Mouse (Mus musculus): Measurements from ENCODE around the gene Gm21987. TPM values are rescaled to one million over a fixed set of nuclear protein-coding genes. Genes with fewer than 3 reads are reported as not detected.
"Not testable (repeated sequence)": the region's sequence is repeated elsewhere in the genome, so short reads cannot be mapped to it uniquely, and the experiment has no call there.

Gene Gm21987
- polyA plus RNA-seq, 1 experiment from 2014 or later = not detected

DNA sequence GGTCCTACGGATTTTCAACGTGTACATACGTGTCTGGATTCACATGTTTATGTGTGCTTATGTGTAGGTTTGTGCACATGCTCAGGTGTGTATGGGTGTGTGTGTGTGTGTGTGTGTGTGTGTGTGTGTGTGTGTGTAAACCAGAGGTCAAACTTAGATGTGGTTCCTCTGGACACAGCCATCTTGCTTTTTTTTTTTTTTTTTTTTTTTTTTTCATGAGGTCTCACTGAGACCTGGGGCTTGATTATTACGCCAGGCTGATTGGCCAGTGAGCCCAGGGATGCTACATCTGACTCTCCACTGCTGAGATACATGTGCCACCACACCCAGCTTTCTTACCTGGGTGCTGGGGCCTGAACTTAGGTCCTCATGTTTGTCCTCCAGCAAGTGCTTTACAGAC, 27.8 kb upstream of the Gm21987 start:
- Histone ChIP-seq H3K27me3 (ENCODE audit: control insufficient read depth, insufficient read depth, low read length) (no peaks in the 10 kb centered on the region), H3K27ac (no peak overlapping the region), H3K4me3 (replicated peaks; ENCODE audit: low read length) (no peak overlapping the region), H3K9ac (no peak overlapping the region), H3K36me3 (replicated peaks; ENCODE audit: control insufficient read depth, insufficient read depth) (no peaks in the 10 kb centered on the region), H3K9me3 (ENCODE audit: control insufficient read depth, low read length) (no peaks in the 10 kb centered on the region), H3K4me1 (replicated peaks; ENCODE audit: control insufficient read depth, insufficient read depth, low read length) (no peaks in the 10 kb centered on the region), H3K4me2 (replicated peaks) (no peak overlapping the region)
- 89% methylated on average over 4 of the region's 4 CpGs for WGBS
- ATAC-seq (ENCODE audit: low FRiP score) = no peak
- no peak for DNase-seq (ENCODE audit: low spot score)

DNA sequence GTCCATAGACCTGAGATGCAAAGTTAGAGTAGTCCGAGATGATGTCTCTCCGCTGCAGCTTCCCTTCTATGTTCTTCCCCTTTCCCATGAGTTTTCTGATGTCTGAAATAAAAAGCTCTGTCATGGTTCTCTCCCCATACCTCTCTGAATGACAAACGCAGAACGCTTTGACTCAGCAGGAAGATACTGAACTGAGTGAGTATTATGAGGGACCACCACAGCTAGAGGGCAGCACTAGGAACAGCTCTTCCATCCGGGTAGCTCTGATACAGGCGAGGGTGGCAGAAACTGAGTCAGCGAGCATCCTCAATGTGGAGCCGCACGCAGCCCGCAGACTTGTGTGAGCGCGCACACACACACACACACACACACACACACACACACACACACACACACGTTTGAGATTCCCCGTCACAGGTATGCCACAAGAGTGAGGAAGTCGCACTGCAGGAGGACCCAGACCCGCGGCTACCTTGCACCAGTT, 25.3 kb upstream of the Gm21987 start:
- Histone ChIP-seq H3K9ac (peak overlapping the region; percentile 45; the same call in 1 of the 2 replicates), H3K36me3 (replicated peaks; ENCODE audit: control insufficient read depth, insufficient read depth) (no peaks in the 10 kb centered on the region), H3K4me2 (replicated peaks) (peak overlapping the region; percentile 47), H3K4me3 (replicated peaks; ENCODE audit: low read length) (peak overlapping the region; percentile 18; the same call in 1 of the 2 replicates), H3K4me1 (replicated peaks; ENCODE audit: control insufficient read depth, insufficient read depth, low read length) (no peaks in the 10 kb centered on the region), H3K27me3 (ENCODE audit: control insufficient read depth, insufficient read depth, low read length) (no peaks in the 10 kb centered on the region), H3K9me3 (ENCODE audit: control insufficient read depth, low read length) (no peaks in the 10 kb centered on the region), H3K27ac (no peak overlapping the region)
- ATAC-seq (ENCODE audit: low FRiP score) (peak; percentile 77), DNase-seq (ENCODE audit: low spot score) (peak; percentile 82)
- 27% methylated on average over 15 of the region's 17 CpGs for WGBS

- no peak for DNase-seq (ENCODE audit: low spot score)
- no peak for ATAC-seq (ENCODE audit: low FRiP score)
- 93% methylated on average over 15 of the region's 15 CpGs for WGBS
Observed at GRCm38 (mm10) chr16:38324311-38324710, 22.5 kb upstream of the Gm21987 start.

DNA sequence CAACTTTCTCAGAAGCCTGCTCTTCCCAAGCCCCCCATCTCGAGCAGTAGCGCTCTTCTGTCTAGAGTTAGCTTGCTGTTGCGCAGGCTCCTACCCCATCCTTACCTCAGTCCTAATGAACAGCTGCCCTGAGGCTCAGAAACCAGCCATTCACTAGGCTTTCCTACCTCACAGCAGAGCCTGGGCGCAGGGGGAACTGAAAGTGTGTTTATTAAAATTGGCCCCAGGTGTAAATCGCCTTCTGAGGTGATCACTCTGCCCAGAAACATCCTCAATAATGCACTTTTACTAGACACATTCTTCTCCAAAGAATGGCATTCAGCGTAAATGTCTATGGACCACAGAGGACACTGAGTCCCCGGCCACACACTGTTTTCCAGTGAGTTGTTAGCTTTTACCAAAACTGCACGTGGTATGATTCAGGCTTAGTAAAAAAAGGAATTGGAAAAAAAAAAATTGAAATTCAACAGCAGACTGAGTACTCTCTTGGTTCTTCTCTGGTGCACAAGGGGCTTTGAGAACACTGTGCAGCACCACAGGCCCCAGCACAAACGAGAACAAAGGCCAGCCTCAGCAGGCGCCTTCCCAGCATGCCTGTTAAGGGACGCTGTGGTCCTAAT, 20.0 kb upstream of the Gm21987 start:
- no peak for ATAC-seq (ENCODE audit: low FRiP score)

More at GRCm38 (mm10) chr16:38324311-38324710, 22.5 kb upstream of the Gm21987 start:
- Histone ChIP-seq H3K27ac (no peak overlapping the region), H3K36me3 (replicated peaks; ENCODE audit: control insufficient read depth, insufficient read depth) (no peaks in the 10 kb centered on the region), H3K27me3 (ENCODE audit: control insufficient read depth, insufficient read depth, low read length) (no peaks in the 10 kb centered on the region), H3K4me2 (replicated peaks) (no peak overlapping the region), H3K9me3 (ENCODE audit: control insufficient read depth, low read length) (no peaks in the 10 kb centered on the region), H3K4me1 (replicated peaks; ENCODE audit: control insufficient read depth, insufficient read depth, low read length) (no peaks in the 10 kb centered on the region), H3K9ac (no peak overlapping the region), H3K4me3 (replicated peaks; ENCODE audit: low read length) (no peak overlapping the region)

GRCm38 (mm10) chr16:38329340-38329739, 17.5 kb upstream of the Gm21987 start:
- H3K4me1 ChIP-seq (replicated peaks; ENCODE audit: control insufficient read depth, insufficient read depth, low read length) = no peaks in the 10 kb centered on the region
- no peaks in the 10 kb centered on the region for H3K36me3 ChIP-seq (replicated peaks; ENCODE audit: control insufficient read depth, insufficient read depth)
- no peaks in the 10 kb centered on the region for H3K27me3 ChIP-seq (ENCODE audit: control insufficient read depth, insufficient read depth, low read length)
- ATAC-seq (ENCODE audit: low FRiP score) (no peak), DNase-seq (ENCODE audit: low spot score) (no peak)
- H3K27ac ChIP-seq = no peak overlapping the region
- WGBS = 84% methylated on average over 3 of the region's 3 CpGs
- H3K9ac ChIP-seq = no peak overlapping the region
- H3K9me3 ChIP-seq (ENCODE audit: control insufficient read depth, low read length) = no peaks in the 10 kb centered on the region
- H3K4me3 ChIP-seq (replicated peaks; ENCODE audit: low read length) = no peak overlapping the region
- no peak overlapping the region for H3K4me2 ChIP-seq (replicated peaks)

More for the DNA sequence above, 20.0 kb upstream of the Gm21987 start:
- H3K9me3 ChIP-seq (ENCODE audit: control insufficient read depth, low read length) = no peaks in the 10 kb centered on the region
- 80% methylated on average over 11 of the region's 11 CpGs for WGBS
- DNase-seq (ENCODE audit: low spot score) = no peak
- H3K4me3 ChIP-seq (replicated peaks; ENCODE audit: low read length) = no peak overlapping the region
- H3K36me3 ChIP-seq (replicated peaks; ENCODE audit: control insufficient read depth, insufficient read depth) = no peaks in the 10 kb centered on the region
- H3K9ac ChIP-seq = no peak overlapping the region
- H3K4me1 ChIP-seq (replicated peaks; ENCODE audit: control insufficient read depth, insufficient read depth, low read length) = no peaks in the 10 kb centered on the region
- no peak overlapping the region for H3K27ac ChIP-seq
- H3K4me2 ChIP-seq (replicated peaks) = no peak overlapping the region
- no peaks in the 10 kb centered on the region for H3K27me3 ChIP-seq (ENCODE audit: control insufficient read depth, insufficient read depth, low read length)

- ATAC-seq (ENCODE audit: low FRiP score) = no peak
- no peak for DNase-seq (ENCODE audit: low spot score)
- Histone ChIP-seq H3K4me1 (replicated peaks; ENCODE audit: control insufficient read depth, insufficient read depth, low read length) (no peaks in the 10 kb centered on the region), H3K4me3 (replicated peaks; ENCODE audit: low read length) (no peak overlapping the region), H3K9ac (no peak overlapping the region), H3K27me3 (ENCODE audit: control insufficient read depth, insufficient read depth, low read length) (no peaks in the 10 kb centered on the region), H3K9me3 (ENCODE audit: control insufficient read depth, low read length) (no peaks in the 10 kb centered on the region), H3K36me3 (replicated peaks; ENCODE audit: control insufficient read depth, insufficient read depth) (no peaks in the 10 kb centered on the region), H3K4me2 (replicated peaks) (no peak overlapping the region), H3K27ac (no peak overlapping the region)
- 55% methylated on average over 6 of the region's 6 CpGs for WGBS
Observed at GRCm38 (mm10) chr16:38334431-38334830, 12.4 kb upstream of the Gm21987 start.

GRCm38 (mm10) chr16:38338077-38338476, 8.8 kb upstream of the Gm21987 start:
- DNase-seq (ENCODE audit: low spot score); H3K36me3 ChIP-seq (replicated peaks; ENCODE audit: control insufficient read depth, insufficient read depth); H3K4me2 ChIP-seq (replicated peaks); ATAC-seq (ENCODE audit: low FRiP score); H3K4me1 ChIP-seq (replicated peaks; ENCODE audit: control insufficient read depth, insufficient read depth, low read length); H3K9ac ChIP-seq; H3K27ac ChIP-seq; H3K9me3 ChIP-seq (ENCODE audit: control insufficient read depth, low read length); H3K27me3 ChIP-seq (ENCODE audit: control insufficient read depth, insufficient read depth, low read length); H3K4me3 ChIP-seq (replicated peaks; ENCODE audit: low read length): not testable (repeated sequence)
- WGBS = 86% methylated on average over 4 of the region's 4 CpGs

GRCm38 (mm10) chr16:38341396-38342324, 5.2 kb upstream of the Gm21987 start, which contains the start of gene Maats1:
Gene Maats1 (minus strand): TSS chr16:38342143.
- no peaks in the 10 kb centered on the region; the same call in 1 of the 2 replicates for H3K4me1 ChIP-seq (replicated peaks; ENCODE audit: control insufficient read depth, insufficient read depth, low read length)
- H3K9me3 ChIP-seq (ENCODE audit: control insufficient read depth, low read length) = no peaks in the 10 kb centered on the region
- no peaks in the 10 kb centered on the region for H3K27me3 ChIP-seq (ENCODE audit: control insufficient read depth, insufficient read depth, low read length)
- H3K4me3 ChIP-seq (replicated peaks; ENCODE audit: low read length) = peak within 1 kb of the TSS; percentile 35
- H3K9ac ChIP-seq = peak within 1 kb of the TSS; percentile 60
- H3K27ac ChIP-seq = no peak within 1 kb of the TSS
- no peaks in the 10 kb centered on the region for H3K36me3 ChIP-seq (replicated peaks; ENCODE audit: control insufficient read depth, insufficient read depth)
- peak within 1 kb of the TSS; percentile 65 for H3K4me2 ChIP-seq (replicated peaks)
- WGBS = 10% methylated on average over 30 of the region's 30 CpGs
- peak; percentile 89 for ATAC-seq (ENCODE audit: low FRiP score)
- DNase-seq (ENCODE audit: low spot score) = peak; percentile 72
